Mouse (Mus musculus): ENCODE measurements around the gene Lzic.

Lzic gene

DNA sequence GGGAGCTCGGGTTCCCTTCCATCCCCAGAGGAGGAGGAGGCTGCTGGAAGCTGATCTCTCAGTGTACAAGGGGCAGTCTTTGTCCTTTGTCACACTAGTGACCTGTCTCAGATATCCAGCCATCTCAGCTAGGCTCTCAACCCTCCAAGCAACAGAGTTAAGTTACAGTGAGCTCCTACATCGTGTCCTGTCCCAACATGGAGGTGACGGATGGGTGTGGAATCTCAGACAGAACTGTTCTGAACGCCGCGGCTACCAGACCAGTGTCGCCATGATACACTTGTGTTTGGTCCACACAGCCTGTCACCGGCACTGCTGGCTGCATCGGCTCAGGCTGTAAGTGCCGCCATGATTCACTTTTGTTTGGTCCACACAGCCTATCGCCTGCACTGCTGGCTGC is 8.0 kb upstream of the Lzic start, which contains the start of gene Tmem274:
Gene Tmem274, plus strand, starts transcription at position 301 of the 400 bp plus-strand sequence.
- DNase-seq (ENCODE audit: low read depth, low spot score) = no peak

DNA sequence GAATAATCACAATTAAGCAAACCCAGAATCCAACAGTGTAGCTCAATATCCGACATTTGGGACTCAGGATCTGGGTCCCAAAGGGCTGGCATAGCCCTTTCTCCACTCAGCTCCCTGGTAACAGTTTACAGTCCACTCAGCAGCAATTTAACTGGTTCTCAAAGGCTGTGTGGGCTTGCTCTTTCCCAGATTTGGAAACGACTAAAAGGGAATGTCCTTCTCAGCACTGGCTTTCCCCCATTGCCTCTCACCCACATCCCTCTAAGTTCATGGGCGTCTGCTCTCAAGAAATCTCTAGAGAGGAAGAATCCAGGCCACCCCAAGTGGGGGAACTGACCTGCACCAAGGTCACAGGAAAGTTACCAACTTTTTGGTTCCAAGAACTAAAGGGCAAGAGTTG is 463 bp upstream of the Lzic start:
- no peak for DNase-seq (ENCODE audit: low read depth, low spot score)

DNA sequence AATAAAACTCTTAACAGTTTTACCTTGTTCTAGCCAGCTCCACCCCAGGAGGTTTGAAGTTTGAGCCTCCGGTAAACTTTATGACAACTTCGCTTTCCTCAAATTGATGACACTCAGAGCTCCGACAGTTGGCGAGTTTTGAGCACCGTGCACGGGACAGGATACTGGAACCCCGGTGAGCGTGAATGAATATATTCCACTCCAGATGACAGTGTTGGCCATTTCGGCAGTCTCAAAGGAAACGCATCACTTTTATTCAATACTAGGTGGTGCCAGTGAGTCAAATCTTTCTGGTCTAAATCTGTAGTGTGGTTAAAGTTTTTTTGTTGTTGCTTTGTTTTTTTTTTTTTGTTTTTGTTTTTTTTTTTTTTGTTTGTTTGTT is 787 bp downstream of the Lzic start:
- peak; percentile 7 for DNase-seq (ENCODE audit: low read depth, low spot score)

DNA sequence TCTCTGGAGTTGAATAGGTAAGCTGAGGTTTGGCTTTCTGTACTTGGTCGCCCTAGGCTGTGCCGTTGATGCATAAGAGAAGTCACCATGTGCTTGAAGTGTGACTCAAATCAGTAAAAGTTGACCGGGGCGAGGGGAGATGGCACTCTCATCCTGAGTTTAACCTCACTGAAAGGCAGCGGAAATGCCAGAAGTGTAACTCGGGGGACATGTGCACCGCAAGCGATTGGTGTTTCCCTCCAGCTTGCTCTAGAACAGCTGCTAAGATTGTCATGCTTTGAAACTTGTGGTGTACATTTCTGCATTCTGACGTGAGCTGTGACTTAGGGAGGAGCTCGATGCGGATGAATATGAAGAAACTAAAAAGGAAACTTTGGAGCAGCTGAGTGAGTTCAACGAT is 2.7 kb downstream of the Lzic start:
- no peak for DNase-seq (ENCODE audit: low read depth, low spot score)

DNA sequence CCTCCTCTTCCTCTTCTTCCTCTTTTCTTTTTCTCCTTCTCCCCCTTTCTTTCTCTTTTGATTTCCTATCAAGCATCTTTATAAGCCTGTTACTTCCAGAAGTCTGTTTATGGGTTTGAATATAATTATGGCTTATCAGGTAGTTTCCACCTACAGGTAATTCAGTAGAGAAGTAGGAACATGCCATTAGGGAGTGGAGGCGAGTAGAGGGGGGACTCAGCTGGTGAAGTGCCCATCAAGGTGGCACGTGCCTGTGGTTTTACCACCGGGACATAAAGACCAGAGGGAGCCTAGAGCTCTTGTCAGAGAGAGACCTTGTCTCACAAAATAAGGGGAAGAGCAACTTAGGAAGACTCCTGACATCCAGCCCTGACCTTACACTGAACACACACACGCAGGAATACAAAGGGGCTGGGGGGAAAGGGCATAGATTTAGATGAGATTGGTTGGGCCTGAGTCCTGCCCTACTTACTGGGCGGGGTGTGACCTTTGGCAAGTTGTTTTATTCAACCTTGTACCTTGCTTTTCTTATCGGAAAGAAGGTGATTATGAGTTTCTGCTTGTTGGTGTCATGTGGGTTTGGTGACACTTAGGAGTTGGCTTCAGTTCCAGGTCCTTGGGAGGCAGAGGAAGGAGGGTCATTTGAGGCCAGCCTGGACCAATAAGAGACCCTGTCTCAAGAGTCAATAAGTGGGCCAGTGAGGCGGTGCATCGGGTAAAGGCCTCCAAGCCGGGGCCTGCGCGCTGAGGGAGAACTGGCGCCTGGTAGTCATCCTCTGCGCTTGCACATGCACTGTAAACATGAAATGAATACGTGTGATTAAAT is 4.6 kb downstream of the Lzic start:
- DNase-seq (ENCODE audit: low read depth, low spot score) = no peak

DNA sequence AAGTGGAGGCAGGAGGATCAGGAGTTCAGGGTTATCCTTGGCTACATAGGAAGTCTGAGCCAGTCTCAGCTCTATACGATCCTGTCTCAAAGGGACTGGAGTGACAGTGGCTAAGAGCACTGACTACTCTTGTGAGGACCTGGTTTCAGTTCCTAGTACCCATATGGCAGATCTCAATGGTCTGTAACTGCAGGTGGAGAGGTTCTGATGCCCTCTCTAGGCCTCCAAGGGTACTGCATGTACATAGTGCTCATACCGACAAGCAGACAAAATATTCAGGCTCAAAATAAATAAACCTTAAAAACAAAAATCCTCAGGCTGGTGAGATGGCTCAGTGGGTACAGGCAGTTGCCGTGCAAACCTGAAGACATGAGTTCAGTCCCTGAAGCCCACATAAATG is 6.1 kb downstream of the Lzic start:
- DNase-seq (ENCODE audit: low read depth, low spot score) = no peak

DNA sequence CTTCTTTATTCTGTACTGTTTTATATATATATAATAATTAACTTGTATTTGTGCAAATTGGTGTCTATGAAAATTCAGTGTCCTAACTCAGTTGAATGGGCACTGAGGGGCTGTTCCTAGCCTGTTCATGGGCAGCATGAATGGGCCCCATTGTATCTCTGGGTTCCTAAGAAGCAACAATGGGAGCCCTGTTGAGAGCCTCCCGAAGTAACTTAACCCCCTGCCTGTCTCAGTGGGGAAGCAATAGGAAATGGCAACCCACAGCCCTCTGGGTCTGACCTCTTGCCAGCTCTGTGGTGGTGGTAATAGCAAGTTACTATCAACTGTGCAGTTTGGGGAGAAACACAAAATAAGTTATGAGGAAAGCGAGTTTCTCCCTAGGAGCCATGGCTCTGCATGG is 11.6 kb downstream of the Lzic start:
- DNase-seq (ENCODE audit: low read depth, low spot score) = no peak

DNA sequence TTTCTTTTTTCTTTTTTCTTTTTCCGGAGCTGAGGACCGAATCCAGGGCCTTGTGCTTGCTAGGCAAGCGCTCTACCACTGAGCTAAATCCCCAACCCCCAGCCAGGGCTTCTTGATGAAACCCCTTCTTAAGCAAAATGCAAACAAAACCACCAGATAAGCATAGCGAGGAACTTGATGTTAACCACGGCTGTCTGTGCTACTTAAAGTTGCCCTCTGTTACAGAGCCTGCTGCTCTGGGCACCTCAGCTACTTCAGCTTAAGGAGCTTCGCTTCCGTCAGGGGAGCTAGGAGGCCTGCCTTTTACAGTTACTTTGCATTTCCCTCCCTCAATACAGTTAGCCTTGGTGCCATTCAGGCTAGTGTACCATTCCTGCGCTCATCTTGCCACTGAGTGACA is 13.9 kb downstream of the Lzic start:
- DNase-seq (ENCODE audit: low read depth, low spot score) = no peak

DNA sequence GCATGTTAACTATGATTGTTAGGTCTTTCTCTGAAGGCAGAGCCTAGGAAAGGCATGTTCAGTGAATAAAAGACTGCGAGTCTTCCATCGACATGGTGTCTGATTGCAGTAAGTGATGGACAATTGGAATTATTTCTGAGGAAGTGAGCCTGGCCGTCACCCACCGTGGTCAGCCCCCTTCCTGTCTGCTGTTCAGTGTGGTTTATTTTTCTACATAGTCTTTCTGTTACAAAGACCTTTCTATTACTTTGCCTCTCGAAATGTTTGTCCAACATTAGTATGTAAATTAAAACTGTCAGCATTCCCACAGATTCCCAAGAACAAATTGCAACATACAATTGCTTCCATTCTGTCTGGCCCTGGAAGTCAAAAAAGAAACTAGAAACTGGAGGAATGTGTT is 14.8 kb downstream of the Lzic start:
- DNase-seq (ENCODE audit: low read depth, low spot score) = no peak

DNA sequence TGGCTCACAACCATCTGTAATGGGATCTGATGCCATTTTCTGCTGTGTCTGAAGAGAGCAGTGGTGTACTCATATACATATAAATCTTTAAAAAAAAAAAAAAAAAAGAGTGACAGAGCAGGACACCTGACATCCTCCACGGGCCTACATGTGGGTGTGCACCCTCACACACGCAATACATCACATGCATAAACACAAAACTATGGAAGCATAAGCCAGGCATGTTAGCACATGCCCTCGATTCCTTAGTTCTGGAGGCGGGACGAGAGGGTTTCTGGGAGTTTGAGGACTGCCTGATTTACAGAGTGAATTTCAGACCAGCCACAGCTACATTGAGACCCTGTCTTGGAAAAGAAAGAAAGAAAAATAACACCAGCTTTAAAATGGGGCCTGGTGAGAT is 19.3 kb downstream of the Lzic start:
- no peak for DNase-seq (ENCODE audit: low read depth, low spot score)

DNA sequence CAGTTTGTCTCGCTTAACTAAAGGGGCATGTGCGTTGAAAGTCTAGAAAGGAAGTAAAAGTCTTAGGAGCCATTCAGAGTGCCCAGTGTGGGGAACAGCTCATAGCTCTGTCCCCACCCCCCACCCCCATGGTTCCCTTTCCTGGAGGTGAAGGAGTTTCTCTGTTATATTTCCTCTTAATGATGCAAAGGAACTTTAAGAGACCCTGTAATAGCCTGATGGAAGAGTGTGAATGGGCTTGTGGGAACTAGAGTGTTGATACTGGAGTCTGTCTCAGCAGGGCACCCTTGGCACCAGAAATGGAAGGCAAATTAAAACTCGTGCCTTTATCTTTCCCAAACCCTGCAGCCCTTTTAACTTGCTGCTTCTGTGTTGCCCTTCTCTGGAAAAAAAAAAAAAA is 19.8 kb downstream of the Lzic start:
- no peak for DNase-seq (ENCODE audit: low read depth, low spot score)

DNA sequence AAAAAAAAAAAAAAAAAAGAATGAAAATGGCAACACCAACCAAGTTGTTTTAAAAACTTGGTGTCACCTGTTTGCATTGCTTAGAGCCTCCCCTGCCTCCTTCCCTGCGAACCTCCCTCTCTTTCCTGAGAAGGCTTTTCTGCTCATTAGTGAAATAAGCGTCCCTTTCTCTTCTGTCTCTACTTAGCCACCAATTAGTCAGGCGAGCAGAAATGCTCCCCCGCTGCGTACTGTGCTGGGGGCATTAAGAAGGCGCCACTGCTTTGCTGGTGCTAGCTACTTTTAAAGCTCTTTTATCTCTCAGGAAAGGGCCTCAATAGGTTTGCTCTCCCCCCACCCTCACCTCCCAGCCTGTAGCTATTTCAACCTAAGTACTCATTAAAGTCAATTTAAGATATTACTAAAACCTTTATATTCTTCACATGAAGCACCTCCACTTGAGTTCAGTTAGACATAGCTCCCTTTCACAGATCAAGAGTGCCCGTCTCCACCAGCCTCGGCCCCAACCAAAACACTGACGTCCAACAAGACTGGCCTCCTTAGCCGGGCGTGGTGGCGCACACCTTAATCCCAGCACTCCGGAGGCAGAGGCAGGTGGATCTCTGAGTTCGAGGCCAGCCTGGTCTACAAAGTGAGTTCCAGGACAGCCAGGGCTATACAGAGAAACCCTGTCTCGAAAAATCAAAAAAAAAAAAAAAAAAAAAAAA is 20.4 kb downstream of the Lzic start:
- peak; percentile 59 for DNase-seq (ENCODE audit: low read depth, low spot score)

DNA sequence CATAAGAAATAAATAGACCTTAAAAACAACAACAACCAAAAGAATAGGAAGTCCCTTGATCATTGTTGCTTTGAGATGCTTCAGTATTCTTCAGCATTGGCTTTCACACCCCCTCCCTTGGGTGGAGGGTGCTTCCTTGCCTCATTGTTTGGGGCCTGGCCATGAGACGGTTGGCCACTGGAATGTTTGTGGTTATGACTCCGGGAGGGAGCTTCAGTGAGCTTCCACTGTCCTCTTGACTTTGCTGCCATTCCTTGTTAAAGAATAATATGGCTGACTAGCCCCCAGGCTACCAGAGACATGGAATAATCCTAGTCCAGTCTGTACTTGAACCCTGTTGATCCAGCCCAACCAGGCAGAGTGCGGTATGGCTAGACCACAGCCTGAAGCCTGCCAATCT is 21.9 kb downstream of the Lzic start:
- no peak for DNase-seq (ENCODE audit: low read depth, low spot score)

DNA sequence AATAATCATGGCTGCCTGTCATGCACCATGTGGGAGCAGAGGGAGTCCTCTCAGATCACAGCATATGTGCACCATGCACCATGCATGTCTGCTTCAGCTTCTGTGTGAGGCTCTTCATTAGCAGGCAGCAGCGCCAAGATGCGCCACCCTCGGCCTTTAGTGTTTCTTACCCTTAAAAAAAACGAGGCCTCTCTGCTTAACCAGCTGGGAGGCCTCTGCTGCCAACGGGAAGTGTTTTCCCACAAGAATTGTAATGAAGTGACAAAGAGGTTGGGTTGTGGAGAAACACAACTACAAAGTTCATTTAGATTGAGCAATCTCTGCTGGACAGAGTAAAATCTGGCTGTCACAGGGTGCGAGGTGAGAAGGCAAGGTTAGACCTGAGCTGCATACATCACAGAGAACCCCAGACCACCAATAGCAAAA is 26.2 kb downstream of the Lzic start:
- DNase-seq (ENCODE audit: low read depth, low spot score) = no peak

DNA sequence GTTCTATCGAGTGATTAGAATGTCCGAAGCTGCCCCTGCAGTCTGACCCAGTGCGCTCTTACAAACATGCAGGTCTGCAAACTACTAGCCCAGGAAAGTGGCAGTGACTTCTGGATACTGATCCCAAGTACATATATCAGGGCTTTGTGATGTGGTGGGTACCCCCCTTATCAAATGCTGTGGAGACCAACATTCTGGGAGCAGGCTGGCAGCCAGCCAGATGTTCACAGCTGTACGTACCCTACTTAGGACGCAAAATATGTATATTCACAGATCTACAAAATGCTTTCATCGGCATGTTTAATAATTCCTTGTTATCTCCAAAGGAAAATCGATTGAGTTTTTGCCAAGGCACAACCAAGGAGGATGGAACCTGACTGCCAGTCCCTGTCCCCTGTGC is 27.0 kb downstream of the Lzic start:
- no peak for DNase-seq (ENCODE audit: low read depth, low spot score)

DNA sequence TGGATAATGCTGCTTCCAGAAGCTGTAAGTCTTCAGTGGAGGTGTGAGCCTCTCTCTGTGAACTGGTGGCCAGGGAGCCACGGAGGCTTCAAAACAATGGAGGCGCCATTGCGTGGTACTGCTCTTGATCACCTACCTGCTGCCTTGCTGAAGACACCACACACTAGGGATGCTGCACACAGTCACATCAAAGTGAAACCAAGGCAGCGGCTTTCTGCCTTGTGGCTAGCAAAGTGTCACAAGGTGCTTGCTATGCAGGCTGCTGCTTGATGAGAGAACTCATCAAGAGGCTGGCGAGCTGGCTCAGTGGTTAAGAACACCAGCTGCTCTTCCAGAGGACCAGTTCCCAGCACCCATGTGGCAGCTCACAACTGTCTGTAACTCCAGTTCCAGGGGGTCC is 30.7 kb downstream of the Lzic start:
- no peak for DNase-seq (ENCODE audit: low read depth, low spot score)

DNA sequence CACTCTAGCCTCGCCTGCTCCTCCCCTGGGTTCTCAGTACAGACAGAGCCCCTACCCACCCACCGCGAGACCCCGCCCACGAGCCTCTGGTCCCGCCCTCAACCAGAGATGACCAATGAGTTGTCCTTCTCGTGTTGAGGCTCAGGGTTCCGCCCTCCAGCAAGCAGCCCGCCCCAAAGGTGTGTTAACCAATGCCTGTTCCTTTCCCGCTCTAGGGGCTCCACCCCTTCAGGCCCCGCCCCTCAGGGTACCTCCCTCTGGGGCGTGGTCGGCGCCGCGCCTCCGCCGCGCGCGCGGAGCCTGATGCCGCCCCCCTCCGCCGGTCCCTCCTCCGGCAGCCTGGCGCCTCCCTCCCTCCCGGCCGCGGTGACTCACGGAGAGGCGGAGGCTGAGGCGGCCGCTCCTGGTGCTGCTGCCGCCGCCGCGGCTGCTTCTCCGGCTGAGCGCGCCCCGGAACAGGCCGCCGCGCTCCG is 32.9 kb downstream of the Lzic start, which contains the start of gene Ctnnbip1:
Gene Ctnnbip1, plus strand, starts transcription at position 369 of the 473 bp plus-strand sequence.
- peak; percentile 97 for DNase-seq (ENCODE audit: low read depth, low spot score)

DNA sequence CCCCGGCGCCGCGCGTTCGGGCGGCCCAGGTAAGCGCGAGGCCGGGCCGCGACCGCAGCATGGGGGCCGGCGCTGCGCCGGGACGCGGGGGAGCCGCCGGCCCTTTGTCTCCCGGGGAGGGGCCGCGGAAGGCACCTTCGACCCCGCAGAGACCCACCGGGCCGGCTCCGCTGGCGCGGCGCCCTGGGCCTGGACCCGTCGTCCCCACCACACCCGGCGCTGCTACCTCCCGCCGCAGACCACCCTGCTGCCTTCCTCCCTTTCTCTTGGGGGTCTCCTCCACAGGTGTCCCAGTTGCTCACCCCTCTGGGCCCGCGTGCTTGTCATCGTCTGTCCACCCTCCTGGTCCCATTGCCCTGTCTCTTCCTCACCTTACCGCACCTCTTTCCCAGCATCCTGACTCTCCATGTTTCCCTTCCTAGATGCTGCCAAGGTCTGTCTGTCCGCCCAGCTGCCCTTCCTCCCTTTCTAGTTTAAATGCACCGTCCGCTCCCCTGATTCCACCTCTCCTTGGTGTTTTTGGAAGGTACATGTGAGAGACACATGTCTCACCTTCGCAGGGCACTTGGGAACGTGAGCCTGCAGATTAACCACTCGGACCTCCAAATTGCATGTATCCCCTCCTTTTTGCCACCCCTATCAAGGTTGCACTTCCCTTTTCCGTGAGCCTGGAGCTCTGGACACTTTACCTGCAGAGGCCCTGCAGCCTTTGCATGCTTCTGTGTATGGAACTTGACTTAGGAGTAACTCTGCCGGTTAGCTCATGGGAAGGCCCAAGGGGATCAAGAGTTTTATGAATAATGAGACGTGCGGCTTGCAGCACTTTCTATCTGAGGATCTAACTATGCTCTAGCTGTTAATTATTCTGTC is 33.6 kb downstream of the Lzic start:
- no peak for DNase-seq (ENCODE audit: low read depth, low spot score)

DNA sequence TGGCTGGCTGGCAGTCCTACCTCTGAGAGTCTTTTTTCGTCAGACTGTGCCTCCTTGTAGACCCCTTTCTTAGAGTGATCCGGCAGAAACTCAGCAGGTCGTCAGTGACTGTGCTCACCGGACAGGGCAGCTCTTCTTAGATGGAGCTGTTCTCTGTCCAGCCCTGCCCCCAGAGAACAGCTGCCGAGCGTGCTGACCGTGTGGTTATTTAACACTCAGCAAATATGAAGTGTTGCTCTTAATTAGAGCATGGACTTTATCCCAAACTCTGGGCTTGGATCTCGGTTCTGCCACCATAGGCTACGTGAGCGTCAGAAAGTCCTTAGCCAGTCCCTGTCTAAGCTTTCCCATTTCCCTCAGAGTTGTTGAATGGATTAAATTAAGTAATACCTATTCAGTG is 36.2 kb downstream of the Lzic start:
- no peak for DNase-seq (ENCODE audit: low read depth, low spot score)

DNA sequence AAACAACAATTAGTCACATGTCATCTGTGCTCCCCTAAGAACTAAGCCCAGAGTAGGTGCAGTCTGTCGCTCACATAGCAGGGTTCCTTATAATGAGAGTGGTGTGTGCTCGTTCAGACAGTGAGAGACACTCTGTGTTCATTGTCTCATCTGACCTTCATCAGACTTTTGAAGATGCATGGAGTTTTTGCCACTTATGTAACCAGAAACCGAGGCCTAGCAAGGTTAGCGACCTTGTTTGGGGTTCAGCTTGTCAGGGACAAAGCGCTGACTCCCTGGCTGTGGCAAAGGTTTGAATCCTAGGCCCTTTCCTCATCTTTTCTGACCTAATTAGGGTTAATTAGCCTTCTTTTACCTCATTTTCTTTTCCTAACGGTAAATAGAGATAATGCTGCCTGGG is 38.9 kb downstream of the Lzic start:
- no peak for DNase-seq (ENCODE audit: low read depth, low spot score)

DNA sequence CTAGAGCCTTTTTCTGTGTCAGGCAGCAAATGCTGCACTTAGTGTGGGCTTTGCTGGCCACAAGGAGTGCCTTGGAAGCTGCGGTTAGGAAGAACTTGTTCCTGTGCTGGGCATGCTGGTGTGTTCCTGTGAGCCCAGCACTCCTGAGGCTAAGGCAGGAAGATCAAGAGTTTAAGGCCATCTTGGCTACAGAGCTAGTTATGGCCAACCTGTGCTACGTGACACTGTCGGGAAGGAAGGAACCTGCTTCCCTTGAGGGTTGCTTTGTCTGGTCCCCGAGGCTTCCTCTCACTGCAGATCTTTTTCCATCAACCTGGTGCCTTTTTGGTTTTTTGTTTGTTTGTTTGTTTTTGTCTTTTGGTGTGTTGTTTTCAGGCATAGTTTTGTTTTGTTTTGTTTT is 40.1 kb downstream of the Lzic start:
- no peak for DNase-seq (ENCODE audit: low read depth, low spot score)

DNA sequence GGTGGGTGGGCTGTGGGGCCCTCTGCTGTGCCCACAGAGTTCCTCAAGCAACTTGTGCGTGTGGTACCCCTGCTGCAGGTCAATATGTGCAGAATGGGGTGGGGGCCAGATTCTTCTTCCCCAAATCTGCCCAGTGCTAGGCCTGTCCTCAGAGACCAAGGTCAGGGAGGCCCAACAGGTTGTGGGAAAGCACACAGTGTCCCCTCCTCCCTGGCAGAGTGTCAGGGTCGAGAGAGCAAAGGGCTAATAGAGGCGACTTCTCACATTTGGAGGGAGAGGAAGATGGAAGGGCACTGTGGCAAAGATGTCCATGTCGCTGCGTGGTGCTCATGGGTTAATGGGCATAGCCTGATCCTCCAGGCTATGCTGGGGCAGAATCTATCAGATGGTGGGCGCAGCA is 40.8 kb downstream of the Lzic start:
- DNase-seq (ENCODE audit: low read depth, low spot score) = no peak

All from forelimb bud, embryonic 11.5 days (tissue).